Mouse (Mus musculus): ENCODE results near the gene Cat.

DNA sequence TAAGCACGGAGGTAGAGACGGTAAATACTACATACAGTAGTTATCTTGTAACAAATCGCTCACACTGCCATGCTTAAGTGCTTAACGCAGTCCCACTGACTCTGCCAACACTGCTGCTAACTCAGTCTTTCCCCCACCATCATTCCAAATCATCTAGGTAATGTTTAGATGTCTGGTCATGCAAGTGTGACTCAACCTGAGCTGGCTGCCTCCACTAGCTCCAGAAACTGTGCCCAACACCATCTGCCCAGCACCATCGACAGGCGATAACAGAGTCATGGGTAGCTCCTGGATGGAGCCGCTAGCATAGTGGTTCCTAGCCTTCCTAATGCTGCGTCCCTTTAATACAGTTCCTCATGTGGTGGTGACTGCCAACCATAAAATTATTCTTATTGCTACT lies 20.4 kb downstream of the Cat start:
- no peak for TF ChIP-seq CTCF (IDR thresholded peaks at IDR 0.05)
- no peak for TF ChIP-seq EP300 (IDR thresholded peaks at IDR 0.05)

Data from lung, postnatal 0 days (tissue).